Mouse (Mus musculus): ENCODE measurements around the gene Itm2c. TPM values are rescaled to one million over a fixed set of nuclear protein-coding genes. Genes with fewer than 3 reads are reported as not detected.
A peak's percentile ranks its signal among the peaks of the same experiment; 100 is the strongest.

Itm2c gene
- total and polyA plus RNA-seq, 2 experiments from 2014 or later: 246 to 280 TPM

DNA sequence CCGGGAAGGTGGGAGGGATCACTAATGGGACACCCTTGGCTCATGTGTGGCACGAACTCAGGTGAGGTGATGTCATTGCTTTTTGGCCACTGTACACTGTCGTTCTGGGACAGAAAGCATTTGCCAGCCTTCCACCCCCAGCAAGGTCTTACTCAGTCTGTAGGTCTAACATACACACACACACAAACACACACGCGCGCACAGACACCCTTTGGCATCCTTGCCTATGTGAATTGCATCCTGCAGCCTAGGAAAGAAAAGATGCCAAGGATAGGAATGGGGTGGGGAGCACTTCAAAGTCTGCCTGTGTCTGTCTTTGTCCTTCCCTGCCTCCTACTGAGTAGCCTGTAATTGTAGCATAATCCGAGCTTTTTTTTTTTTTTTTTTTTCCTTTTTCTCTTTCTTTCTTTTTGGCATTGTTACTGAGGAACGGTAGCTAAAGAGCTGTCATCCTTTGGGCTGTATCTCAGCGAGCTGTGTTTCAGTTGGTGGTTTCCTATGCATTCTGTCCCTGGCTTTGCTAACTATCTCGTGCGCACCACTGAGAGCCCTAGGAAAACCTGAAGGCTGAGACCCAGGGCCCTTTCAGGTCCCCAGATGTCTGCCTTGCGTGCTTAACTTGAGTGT lies 4.8 kb downstream of the Itm2c start:
- H3K4me2 ChIP-seq (ENCODE audit: low read depth): peak overlapping the region; percentile 82
- ATAC-seq: peak; percentile 21
- peak overlapping the region; percentile 12; the same call in 1 of the 2 replicates for H3K4me3 ChIP-seq (ENCODE audit: low read depth, low read length)
- no peaks in the 10 kb centered on the region for H3K9me3 ChIP-seq (ENCODE audit: low read length)
- H3K4me1 ChIP-seq (ENCODE audit: insufficient read depth): peaks cover 53% of the 10 kb centered on the region
- TF ChIP-seq CTCF (IDR thresholded peaks at IDR 0.05; ENCODE audit: low read depth): no peak
- DNase-seq: peak; percentile 72
- H3K36me3 ChIP-seq (ENCODE audit: insufficient read depth): peaks cover 8% of the 10 kb centered on the region
- no peaks in the 10 kb centered on the region for H3K27me3 ChIP-seq (ENCODE audit: insufficient read depth, low read length)
- H3K9ac ChIP-seq: peak overlapping the region; percentile 48
- WGBS: 13% methylated on average over 12 of the region's 12 CpGs
- H3K27ac ChIP-seq (ENCODE audit: low read depth, low read length): peak overlapping the region; percentile 91

DNA sequence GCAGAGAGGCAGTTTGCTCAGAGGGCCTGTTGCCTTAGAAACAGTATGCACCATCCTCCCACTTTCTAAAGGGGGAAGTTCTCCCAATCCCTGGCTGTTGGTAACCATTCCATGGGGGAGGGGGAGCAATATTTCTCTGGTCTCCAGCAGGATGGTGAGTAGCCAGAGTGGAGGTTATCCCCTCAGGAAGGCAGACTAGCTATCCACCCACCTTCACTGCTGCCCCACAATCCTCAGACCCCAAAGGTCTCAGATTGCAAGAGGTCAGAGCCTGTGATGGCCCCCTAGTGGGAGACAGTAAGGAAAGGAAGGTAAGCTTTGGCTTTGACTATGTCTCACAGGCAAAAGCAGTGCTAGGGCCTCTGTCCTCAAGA lies 5.3 kb downstream of the Itm2c start:
- Histone ChIP-seq H3K27me3 (ENCODE audit: insufficient read depth, low read length) (no peaks in the 10 kb centered on the region), H3K27ac (ENCODE audit: low read depth, low read length) (peak overlapping the region; percentile 91), H3K9ac (peak overlapping the region; percentile 48), H3K4me1 (ENCODE audit: insufficient read depth) (peaks cover 53% of the 10 kb centered on the region), H3K9me3 (ENCODE audit: low read length) (no peaks in the 10 kb centered on the region), H3K36me3 (ENCODE audit: insufficient read depth) (peaks cover 13% of the 10 kb centered on the region), H3K4me3 (ENCODE audit: low read depth, low read length) (no peak overlapping the region), H3K4me2 (ENCODE audit: low read depth) (peak overlapping the region; percentile 82)
- DNase-seq (no peak), ATAC-seq (peak; percentile 30)
- peak; percentile 45 for TF ChIP-seq CTCF (IDR thresholded peaks at IDR 0.05; ENCODE audit: low read depth)

DNA sequence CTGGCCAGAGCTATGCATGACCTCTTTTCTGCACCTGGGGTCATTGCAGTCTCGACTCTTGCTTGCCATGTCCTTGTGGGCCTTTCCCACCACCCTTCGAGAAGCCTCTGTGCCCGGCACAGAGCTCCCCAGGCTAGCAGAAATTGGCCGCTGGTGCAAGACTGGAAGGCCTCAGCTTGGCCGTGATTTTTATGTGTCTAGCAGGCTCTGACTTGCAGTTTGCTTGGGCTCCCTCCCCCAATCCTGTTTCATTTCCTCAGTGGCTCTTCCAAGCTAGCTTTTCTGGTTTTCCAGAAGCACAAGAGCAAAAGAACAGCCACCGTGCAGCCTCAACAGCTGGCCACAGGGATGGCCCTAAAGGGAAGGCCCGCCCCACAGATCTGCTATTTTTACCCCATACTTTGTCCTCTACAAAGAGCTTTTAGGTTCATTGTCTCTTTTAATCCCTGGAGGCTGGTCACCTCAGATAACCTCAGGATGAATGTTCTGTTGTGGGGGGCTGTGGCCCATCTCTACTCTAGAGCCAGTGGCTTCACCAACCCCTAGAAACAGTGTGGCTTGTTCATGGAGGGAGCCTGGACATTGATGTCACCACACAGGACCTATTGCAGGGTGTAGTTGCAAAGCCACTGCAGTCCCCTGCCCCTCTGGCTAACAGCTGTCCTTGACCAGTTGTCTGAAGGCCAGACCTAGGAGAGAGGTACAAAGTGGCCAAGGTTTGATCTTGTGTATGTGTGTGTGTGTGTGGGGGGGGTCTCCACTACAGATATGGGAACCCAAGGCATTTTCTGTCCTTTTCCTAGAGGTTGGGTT lies 6.6 kb downstream of the Itm2c start:
- 67% methylated on average over 7 of the region's 7 CpGs for WGBS
- Histone ChIP-seq H3K9me3 (ENCODE audit: low read length) (no peaks in the 10 kb centered on the region), H3K4me2 (ENCODE audit: low read depth) (no peak overlapping the region), H3K27ac (ENCODE audit: low read depth, low read length) (peak overlapping the region; percentile 91), H3K36me3 (ENCODE audit: insufficient read depth) (peaks cover 25% of the 10 kb centered on the region), H3K9ac (no peak overlapping the region), H3K4me1 (ENCODE audit: insufficient read depth) (peaks cover 51% of the 10 kb centered on the region), H3K27me3 (ENCODE audit: insufficient read depth, low read length) (no peaks in the 10 kb centered on the region), H3K4me3 (ENCODE audit: low read depth, low read length) (no peak overlapping the region)
- DNase-seq (no peak), ATAC-seq (no peak)
- TF ChIP-seq CTCF (IDR thresholded peaks at IDR 0.05; ENCODE audit: low read depth): no peak

DNA sequence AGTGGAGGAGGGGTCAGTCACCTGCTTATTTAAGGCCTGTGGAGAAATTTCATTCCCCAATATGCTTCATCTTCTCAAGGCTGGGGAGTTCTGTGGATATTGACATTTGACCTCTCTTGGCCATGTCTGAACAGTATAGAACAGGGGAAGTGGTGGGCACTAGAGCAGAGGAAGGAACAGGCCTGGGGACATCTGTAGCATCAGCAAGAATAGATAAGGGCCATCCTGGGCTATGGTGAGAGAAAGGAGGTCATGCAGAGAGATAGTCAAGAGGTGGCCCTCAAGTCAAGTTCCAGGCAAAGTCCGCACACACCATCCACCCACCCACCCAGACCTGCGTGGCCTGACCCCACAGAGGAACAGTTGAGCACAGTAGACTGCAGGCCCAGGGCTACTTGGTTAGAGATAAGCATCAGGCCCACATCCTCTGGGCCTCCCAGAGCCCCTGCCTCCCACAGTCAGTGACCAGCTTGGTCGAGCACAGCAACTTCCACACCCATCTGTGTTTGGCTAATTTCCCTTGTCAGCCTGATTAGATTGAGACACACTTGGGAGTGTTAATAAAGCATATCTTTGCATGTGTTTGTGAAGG lies 7.5 kb downstream of the Itm2c start:
- Histone ChIP-seq H3K36me3 (ENCODE audit: insufficient read depth) (peaks cover 33% of the 10 kb centered on the region), H3K4me1 (ENCODE audit: insufficient read depth) (peaks cover 42% of the 10 kb centered on the region), H3K27me3 (ENCODE audit: insufficient read depth, low read length) (no peaks in the 10 kb centered on the region), H3K9ac (no peak overlapping the region), H3K27ac (ENCODE audit: low read depth, low read length) (no peak overlapping the region), H3K9me3 (ENCODE audit: low read length) (no peaks in the 10 kb centered on the region), H3K4me2 (ENCODE audit: low read depth) (no peak overlapping the region), H3K4me3 (ENCODE audit: low read depth, low read length) (no peak overlapping the region)
- DNase-seq (no peak), ATAC-seq (no peak)
- 45% methylated on average over 3 of the region's 3 CpGs for WGBS
- TF ChIP-seq CTCF (IDR thresholded peaks at IDR 0.05; ENCODE audit: low read depth): no peak

GRCm38 (mm10) chr1:85902108-85902561 lies 8.1 kb downstream of the Itm2c start:
- no peak for TF ChIP-seq CTCF (IDR thresholded peaks at IDR 0.05; ENCODE audit: low read depth)
- no peaks in the 10 kb centered on the region for H3K9me3 ChIP-seq (ENCODE audit: low read length)
- no peak overlapping the region for H3K9ac ChIP-seq
- H3K27ac ChIP-seq (ENCODE audit: low read depth, low read length): 0 out of 2 replicates have a peak overlapping the region, but pooled peaks have one; percentile 1
- H3K4me1 ChIP-seq (ENCODE audit: insufficient read depth): peaks cover 37% of the 10 kb centered on the region
- H3K36me3 ChIP-seq (ENCODE audit: insufficient read depth): peaks cover 39% of the 10 kb centered on the region
- ATAC-seq: no peak
- no peaks in the 10 kb centered on the region for H3K27me3 ChIP-seq (ENCODE audit: insufficient read depth, low read length)
- 12% methylated on average over 7 of the region's 7 CpGs for WGBS
- H3K4me2 ChIP-seq (ENCODE audit: low read depth): no peak overlapping the region
- DNase-seq: peak; percentile 63
- no peak overlapping the region for H3K4me3 ChIP-seq (ENCODE audit: low read depth, low read length)

DNA sequence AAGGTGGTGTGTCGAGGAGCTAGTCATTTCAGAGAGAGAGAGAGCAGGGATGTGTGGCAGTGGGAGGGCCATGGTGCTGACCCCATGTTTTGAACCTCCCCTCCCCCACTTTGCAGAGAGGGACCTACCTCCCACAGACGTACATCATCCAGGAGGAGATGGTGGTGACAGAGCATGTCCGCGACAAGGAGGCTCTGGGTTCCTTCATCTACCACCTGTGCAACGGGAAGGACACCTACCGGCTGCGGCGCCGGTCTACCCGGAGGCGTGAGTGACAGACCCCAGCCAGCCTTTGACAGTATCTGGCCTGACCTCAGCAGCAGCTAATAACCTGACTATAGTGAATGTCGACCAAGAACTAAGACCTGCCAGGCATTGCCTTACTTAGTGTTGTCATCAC lies 12.8 kb downstream of the Itm2c start:
- no peak for ATAC-seq
- Histone ChIP-seq H3K27ac (ENCODE audit: low read depth, low read length) (no peak overlapping the region), H3K9me3 (ENCODE audit: low read length) (no peaks in the 10 kb centered on the region), H3K4me3 (ENCODE audit: low read depth, low read length) (no peak overlapping the region), H3K4me2 (ENCODE audit: low read depth) (no peak overlapping the region), H3K4me1 (ENCODE audit: insufficient read depth) (0 out of 2 replicates have a peak, but pooled peaks cover 5% of the 10 kb centered on the region), H3K9ac (no peak overlapping the region), H3K36me3 (ENCODE audit: insufficient read depth) (peaks cover 51% of the 10 kb centered on the region), H3K27me3 (ENCODE audit: insufficient read depth, low read length) (no peaks in the 10 kb centered on the region)
- no peak for TF ChIP-seq CTCF (IDR thresholded peaks at IDR 0.05; ENCODE audit: low read depth)
- WGBS: 97% methylated on average over 12 of the region's 12 CpGs
- no peak for DNase-seq

Data from forebrain, postnatal 0 days (tissue).